Mouse (Mus musculus) lung, postnatal 0 days (tissue): ENCODE data around the gene Tln1. TPM values are rescaled to one million over a fixed set of nuclear protein-coding genes. Genes with fewer than 3 reads are reported as not detected.
A peak's percentile ranks its signal among the peaks of the same experiment; 100 is the strongest.

Source experiments
- ATAC-seq: fragments of 200-750 bp; cut with Nextera tagmentation; 2 replicates; pipeline ENCODE4 v1.8.0; 2017; ENCODE audit warnings: moderate library complexity
- DNase-seq: peaks from one replicate; pipeline ENCODE4 v3.0.0-alpha.2; 2016; ENCODE audit warnings: low spot score
- H3K27ac ChIP-seq: fragments of 300-500 bp; sonication (generic); 2 replicates; pipeline ENCODE4 v1.5.1; 2014; ENCODE audit warnings: antibody characterized with exemption, mild to moderate bottlenecking, low read length, mixed read lengths
- H3K27me3 ChIP-seq: fragments of 300-500 bp; sonication (generic); replicated peaks from 2 replicates; pipeline ENCODE4 v1.6.1; 2014; ENCODE audit warnings: low read length, mixed read lengths; ENCODE audit not compliant: insufficient read depth
- H3K36me3 ChIP-seq: fragments of 300-500 bp; sonication (generic); 2 replicates; pipeline ENCODE4 v1.6.1; 2014; ENCODE audit warnings: low read length, mixed read lengths; ENCODE audit not compliant: insufficient read depth
- H3K4me1 ChIP-seq: fragments of 300-500 bp; sonication (generic); 2 replicates; pipeline ENCODE4 v1.6.1; 2014; ENCODE audit warnings: antibody characterized with exemption, low read depth, low read length, mixed read lengths; ENCODE audit not compliant: insufficient read depth
- H3K4me2 ChIP-seq: fragments of 300-500 bp; sonication (generic); replicated peaks from 2 replicates; pipeline ENCODE4 v1.6.1; 2014; ENCODE audit warnings: low read depth, mild to moderate bottlenecking, low read length, moderate library complexity, mixed read lengths
- H3K4me3 ChIP-seq: fragments of 300-500 bp; sonication (generic); 2 replicates; pipeline ENCODE4 v1.5.1; 2014; ENCODE audit warnings: low read depth, low read length
- H3K9ac ChIP-seq: fragments of 300-500 bp; sonication (generic); replicated peaks from 2 replicates; pipeline ENCODE4 v1.6.1; 2014; ENCODE audit warnings: low read depth, mild to moderate bottlenecking
- H3K9me3 ChIP-seq: fragments of 300-500 bp; sonication (generic); 2 replicates; pipeline ENCODE4 v1.6.1; 2016; ENCODE audit warnings: low read length, mixed read lengths
- CTCF ChIP-seq: IDR thresholded peaks from 2 replicates; pipeline ENCODE4 v1.5.1; 2016; ENCODE audit warnings: antibody characterized with exemption, mild to moderate bottlenecking
- EP300 ChIP-seq: IDR thresholded peaks from 2 replicates; pipeline ENCODE4 v1.6.1; 2016; ENCODE audit warnings: antibody characterized with exemption, mild to moderate bottlenecking, control low read depth
- WGBS: fragments of 180-500 bp; shearing (Covaris S2); extraction: QIAGEN DNeasy Blood & Tissue Kit; methylation state at CpG from one replicate; pipeline ENCODE4 v1.1.7; 2014; 5-methylcytosine and 5-hydroxymethylcytosine counted together
- polyA plus RNA-seq: library from polyadenylated mRNA; unstranded; fragments of >200 nt; fragmentation: Nextera tagmentation; extraction: Ambion mirVana; gene quantifications from 2 replicates; pipeline ENCODE4 v1.2.1, GENCODE M21; 2015

The Tln1 gene
- polyA plus RNA-seq, 1 experiment from 2014 or later: 75.6 TPM

- Histone ChIP-seq H3K4me1 (peaks cover 39% of the 10 kb centered on the region), H3K27ac (peak overlapping the region; percentile 99), H3K4me2 (peak overlapping the region; percentile 67), H3K27me3 (no peaks in the 10 kb centered on the region), H3K4me3 (peak overlapping the region; percentile 80), H3K9ac (peak overlapping the region; percentile 93), H3K36me3 (peaks cover 17% of the 10 kb centered on the region), H3K9me3 (no peaks in the 10 kb centered on the region)
- ATAC-seq: no peak
- TF ChIP-seq CTCF (no peak), EP300 (no peak)
- DNase-seq: peak; percentile 25
- 8% methylated on average over 2 of the region's 2 CpGs for WGBS
These were observed 1.5 kb downstream of the Tln1 start for GRCm38 (mm10) chr4:43560976-43561375.

- no peaks in the 10 kb centered on the region for H3K9me3 ChIP-seq
- TF ChIP-seq CTCF (no peak), EP300 (no peak)
- H3K4me2 ChIP-seq: peak overlapping the region; percentile 67
- 7% methylated on average over 6 of the region's 6 CpGs for WGBS
- DNase-seq (peak; percentile 90), ATAC-seq (no peak)
- H3K4me3 ChIP-seq: peak overlapping the region; percentile 80
- peaks cover 17% of the 10 kb centered on the region for H3K36me3 ChIP-seq
- H3K27me3 ChIP-seq: no peaks in the 10 kb centered on the region
- peak overlapping the region; percentile 99 for H3K27ac ChIP-seq
- H3K4me1 ChIP-seq: peaks cover 39% of the 10 kb centered on the region
- H3K9ac ChIP-seq: peak overlapping the region; percentile 93; the same call in 1 of the 2 replicates
These were observed 2.3 kb downstream of the Tln1 start for GRCm38 (mm10) chr4:43560243-43560611.

GRCm38 (mm10) chr4:43559519-43560242 is 2.8 kb downstream of the Tln1 start:
- peak overlapping the region; percentile 80 for H3K4me3 ChIP-seq
- WGBS: 51% methylated on average over 13 of the region's 13 CpGs
- peaks cover 39% of the 10 kb centered on the region for H3K4me1 ChIP-seq
- H3K4me2 ChIP-seq: peak overlapping the region; percentile 67
- H3K27ac ChIP-seq: peak overlapping the region; percentile 99
- DNase-seq: no peak
- H3K36me3 ChIP-seq: peaks cover 17% of the 10 kb centered on the region
- ATAC-seq: no peak
- H3K27me3 ChIP-seq: no peaks in the 10 kb centered on the region
- peak overlapping the region; percentile 93 for H3K9ac ChIP-seq
- H3K9me3 ChIP-seq: no peaks in the 10 kb centered on the region
- no peak for TF ChIP-seq CTCF
- TF ChIP-seq EP300: no peak

GRCm38 (mm10) chr4:43558631-43559356 is 3.7 kb downstream of the Tln1 start:
- peak overlapping the region; percentile 20 for H3K4me3 ChIP-seq
- peak overlapping the region; percentile 34; the same call in 1 of the 2 replicates for H3K9ac ChIP-seq
- H3K36me3 ChIP-seq: peaks cover 24% of the 10 kb centered on the region
- 8% methylated on average over 13 of the region's 13 CpGs for WGBS
- TF ChIP-seq EP300 (peak; percentile 28), CTCF (no peak)
- H3K4me2 ChIP-seq: peak overlapping the region; percentile 67
- ATAC-seq: peak; percentile 49
- DNase-seq: peak; percentile 94
- peak overlapping the region; percentile 99 for H3K27ac ChIP-seq
- H3K27me3 ChIP-seq: no peaks in the 10 kb centered on the region
- peaks cover 35% of the 10 kb centered on the region for H3K4me1 ChIP-seq
- no peaks in the 10 kb centered on the region for H3K9me3 ChIP-seq

- ATAC-seq: peak; percentile 31
These were observed 4.4 kb downstream of the Tln1 start for GRCm38 (mm10) chr4:43558028-43558630.

GRCm38 (mm10) chr4:43555926-43556325 is 6.6 kb downstream of the Tln1 start:
- no peak overlapping the region for H3K4me2 ChIP-seq
- H3K27ac ChIP-seq: no peak overlapping the region
- H3K9ac ChIP-seq: no peak overlapping the region
- no peaks in the 10 kb centered on the region for H3K27me3 ChIP-seq
- DNase-seq (no peak), ATAC-seq (no peak)
- H3K4me1 ChIP-seq: peaks cover 29% of the 10 kb centered on the region
- TF ChIP-seq EP300: no peak
- TF ChIP-seq CTCF: no peak
- no peak overlapping the region for H3K4me3 ChIP-seq
- H3K9me3 ChIP-seq: no peaks in the 10 kb centered on the region
- 91% methylated on average over 7 of the region's 7 CpGs for WGBS
- peaks cover 50% of the 10 kb centered on the region for H3K36me3 ChIP-seq

More at GRCm38 (mm10) chr4:43558028-43558630, 4.4 kb downstream of the Tln1 start:
- WGBS: 5% methylated on average over 5 of the region's 5 CpGs
- Histone ChIP-seq H3K4me2 (peak overlapping the region; percentile 67), H3K4me1 (peaks cover 29% of the 10 kb centered on the region), H3K4me3 (peak overlapping the region; percentile 20), H3K27me3 (no peaks in the 10 kb centered on the region), H3K27ac (peak overlapping the region; percentile 99), H3K9me3 (no peaks in the 10 kb centered on the region), H3K36me3 (peaks cover 31% of the 10 kb centered on the region), H3K9ac (peak overlapping the region; percentile 23; the same call in 1 of the 2 replicates)
- TF ChIP-seq EP300 (peak; percentile 86), CTCF (no peak)
- DNase-seq: peak; percentile 94
